Mouse (Mus musculus) spleen, adult 2 months (tissue): ENCODE results near the gene 2410004P03Rik. TPM values are rescaled to one million over a fixed set of nuclear protein-coding genes. Genes with fewer than 3 reads are reported as not detected.
"Not testable (repeated sequence)": the region's sequence is repeated elsewhere in the genome, so short reads cannot be mapped to it uniquely, and the experiment has no call there.

Source experiments
- DNase-seq, 2 experiments: peaks; one replicate each; pipeline versions ENCODE4 v3.0.0 to v3.0.0-alpha.2; 2012 to 2021; ENCODE audit warnings: low spot score in 2 of 2, low read depth in 1 of 2
- H3K27ac ChIP-seq: fragments of 200-500 bp; 2 replicates; pipeline ENCODE4 v1.5.1; 2012; ENCODE audit warnings: low read length, inconsistent platforms; ENCODE audit not compliant: insufficient read depth
- H3K27me3 ChIP-seq: fragments of 200-500 bp; 2 replicates; pipeline ENCODE4 v1.6.1; 2012; ENCODE audit warnings: mild to moderate bottlenecking, moderate library complexity, low read length, inconsistent platforms; ENCODE audit not compliant: control insufficient read depth, insufficient read depth
- H3K36me3 ChIP-seq: fragments of 200-500 bp; 2 replicates; pipeline ENCODE4 v1.6.1; 2012; ENCODE audit warnings: mild to moderate bottlenecking, low read length, inconsistent platforms; ENCODE audit not compliant: control insufficient read depth, insufficient read depth
- H3K4me1 ChIP-seq: fragments of 200-500 bp; 2 replicates; pipeline ENCODE4 v1.6.1; 2011; ENCODE audit warnings: inconsistent platforms; ENCODE audit not compliant: control insufficient read depth, insufficient read depth, insufficient read length
- H3K4me3 ChIP-seq: fragments of 200-500 bp; 2 replicates; pipeline ENCODE4 v1.5.1; 2011; ENCODE audit warnings: mild to moderate bottlenecking, inconsistent platforms; ENCODE audit not compliant: insufficient read depth, insufficient read length; ENCODE audit errors: extremely low read depth
- CTCF ChIP-seq: fragments of 200-500 bp; IDR thresholded peaks from 2 replicates; pipeline ENCODE4 v1.5.1; 2011; ENCODE audit warnings: mild to moderate bottlenecking, inconsistent platforms; ENCODE audit not compliant: insufficient read depth, insufficient read length, insufficient replicate concordance; ENCODE audit errors: extremely low read depth
- POLR2A ChIP-seq: fragments of 200-500 bp; IDR thresholded peaks from 2 replicates; pipeline ENCODE4 v1.6.1; 2011; ENCODE audit warnings: low read depth, low read length, inconsistent platforms
- WGBS: fragments of 180-500 bp; shearing (Covaris S2); methylation state at CpG from one replicate; pipeline ENCODE4 v1.1.7; 2018; 5-methylcytosine and 5-hydroxymethylcytosine counted together
- polyA plus RNA-seq: library from polyadenylated mRNA; depleted of rRNA; stranded (reverse); fragments of >200 nt; gene quantifications from 2 replicates; pipeline ENCODE4 v1.2.3, GENCODE M21; 2012

2410004P03Rik gene
- polyA plus RNA-seq, 1 experiment, result 0.32 TPM

GRCm38 (mm10) chr12:17024554-17025110 lies 13.1 kb upstream of the 2410004P03Rik start:
- H3K27ac ChIP-seq, result 0 out of 2 replicates have a peak overlapping the region, but pooled peaks have one; percentile 4
- no peaks in the 10 kb centered on the region for H3K27me3 ChIP-seq
- WGBS, result 61% methylated on average over 6 of the region's 6 CpGs

DNA sequence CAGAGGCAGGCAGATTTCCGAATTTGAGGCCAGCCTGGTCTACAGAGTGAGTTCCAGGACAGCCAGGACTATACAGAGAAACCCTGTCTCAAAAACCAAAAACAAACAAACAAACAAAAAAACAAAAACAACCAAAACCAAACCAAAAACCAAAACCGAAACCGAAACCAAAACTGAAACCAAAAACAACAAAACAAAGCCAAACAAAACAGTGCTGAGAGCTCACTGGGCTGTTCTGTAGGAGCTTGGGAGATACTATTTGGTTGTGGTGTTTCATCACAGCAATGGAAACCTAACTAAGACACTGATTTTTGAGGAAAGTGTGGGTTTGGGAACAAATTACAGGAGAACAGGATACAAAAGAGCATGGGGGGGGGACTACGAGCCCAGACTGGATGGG lies 10.6 kb upstream of the 2410004P03Rik start:
- no peak overlapping the region for H3K27ac ChIP-seq
- H3K4me1 ChIP-seq, result peaks cover 2% of the 10 kb centered on the region
- no peak overlapping the region for H3K4me3 ChIP-seq
- no peak for TF ChIP-seq POLR2A
- 91% methylated on average over 4 of the region's 4 CpGs for WGBS
- no peaks in the 10 kb centered on the region for H3K36me3 ChIP-seq
- no peaks in the 10 kb centered on the region for H3K27me3 ChIP-seq
- no peak for DNase-seq

More at GRCm38 (mm10) chr12:17024554-17025110, 13.1 kb upstream of the 2410004P03Rik start:
- TF ChIP-seq POLR2A (no peak), CTCF (no peak)
- Histone ChIP-seq H3K36me3 (no peaks in the 10 kb centered on the region), H3K4me1 (peaks cover 2% of the 10 kb centered on the region), H3K4me3 (no peak overlapping the region)
- no peak for DNase-seq

DNA sequence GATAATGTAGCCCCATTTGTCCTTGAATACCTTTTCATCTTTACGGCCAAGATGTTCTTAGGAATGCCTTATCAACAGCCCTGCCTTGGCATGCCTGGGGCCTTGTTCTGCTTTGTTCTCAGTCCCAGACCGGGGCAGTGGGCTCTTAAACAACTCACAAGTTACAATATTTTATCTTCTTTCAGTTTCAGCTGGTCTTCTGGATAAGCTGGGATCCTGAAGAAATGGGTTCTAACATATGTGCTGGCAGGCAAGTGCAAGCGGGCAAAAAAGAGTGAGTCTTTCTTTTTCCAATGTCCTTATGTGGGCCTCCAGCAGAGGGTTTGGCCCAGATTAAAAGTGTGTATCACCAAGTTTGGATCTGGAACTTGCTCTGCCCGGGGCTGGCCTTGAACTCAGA lies 9.6 kb upstream of the 2410004P03Rik start:
- H3K27ac ChIP-seq, H3K4me3 ChIP-seq, H3K4me1 ChIP-seq, H3K27me3 ChIP-seq, H3K36me3 ChIP-seq, DNase-seq: not testable (repeated sequence)
- 91% methylated on average over 4 of the region's 4 CpGs for WGBS

DNA sequence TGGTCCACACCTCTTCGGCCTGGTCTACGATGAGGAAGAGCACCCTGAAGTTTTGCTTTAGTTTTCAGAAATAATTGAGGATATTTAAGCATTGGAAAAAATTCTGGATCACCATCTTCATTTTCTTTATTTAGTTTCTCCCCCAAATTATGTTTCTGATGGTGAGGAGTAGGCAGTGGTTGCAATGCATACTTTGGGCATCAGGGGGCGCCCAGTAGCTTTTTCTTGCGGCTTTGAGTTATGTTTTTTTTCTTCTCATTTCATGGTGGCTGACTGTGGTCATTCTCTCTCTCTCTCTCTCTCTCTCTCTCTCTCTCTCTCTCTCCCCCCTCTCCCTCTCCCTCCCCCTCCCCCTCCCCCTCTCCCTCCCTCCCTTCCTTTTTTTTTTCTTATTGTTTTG lies 6.9 kb upstream of the 2410004P03Rik start:
- TF ChIP-seq POLR2A (no peak), CTCF (peak; percentile 52; the same call in 1 of the 2 replicates)
- H3K4me1 ChIP-seq, result no peaks in the 10 kb centered on the region
- WGBS, result 30% methylated on average over 4 of the region's 4 CpGs
- H3K27ac ChIP-seq, result no peak overlapping the region
- DNase-seq, result peak in 1 of 2 experiments; percentile 67
- no peaks in the 10 kb centered on the region for H3K27me3 ChIP-seq
- no peaks in the 10 kb centered on the region for H3K36me3 ChIP-seq
- no peak overlapping the region for H3K4me3 ChIP-seq

- 87% methylated on average over 2 of the region's 2 CpGs for WGBS
- no peak for TF ChIP-seq CTCF
- no peak for TF ChIP-seq POLR2A
- no peaks in the 10 kb centered on the region for H3K4me1 ChIP-seq
- no peak overlapping the region for H3K27ac ChIP-seq
- no peak overlapping the region for H3K4me3 ChIP-seq
- DNase-seq, result no peak
- H3K36me3 ChIP-seq, result no peaks in the 10 kb centered on the region
- H3K27me3 ChIP-seq, result no peaks in the 10 kb centered on the region
Observed at GRCm38 (mm10) chr12:17015711-17016110, 4.2 kb upstream of the 2410004P03Rik start.

GRCm38 (mm10) chr12:17012067-17012899 lies 756 bp upstream of the 2410004P03Rik start:
- no peak for TF ChIP-seq CTCF
- no peaks in the 10 kb centered on the region for H3K36me3 ChIP-seq
- WGBS, result 88% methylated on average over 2 of the region's 2 CpGs

DNA sequence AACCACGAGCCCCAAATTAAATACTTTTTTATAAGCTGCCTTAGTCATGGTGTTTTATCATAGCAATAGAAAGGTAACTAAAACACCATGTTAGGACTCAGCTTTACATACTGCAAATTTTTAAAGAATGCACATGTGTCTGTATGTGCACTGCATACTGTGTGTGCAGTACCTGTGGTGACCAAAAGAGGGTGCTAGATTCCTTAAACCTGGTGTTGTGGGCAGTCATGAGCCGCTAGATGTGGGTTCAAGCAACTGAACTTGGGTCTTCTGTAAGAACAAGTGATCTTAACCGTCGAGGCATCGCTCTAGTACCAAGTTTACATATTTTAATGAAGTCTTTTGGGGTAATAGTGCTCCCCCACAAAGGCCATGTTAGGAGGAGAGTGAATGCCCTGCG lies 2.1 kb downstream of the 2410004P03Rik start:
- no peak for TF ChIP-seq CTCF
- Histone ChIP-seq H3K27me3 (no peaks in the 10 kb centered on the region), H3K27ac (no peak overlapping the region), H3K36me3 (no peaks in the 10 kb centered on the region), H3K4me3 (no peak overlapping the region), H3K4me1 (no peaks in the 10 kb centered on the region)
- WGBS, result 97% methylated on average over 6 of the region's 6 CpGs
- DNase-seq, result no peak

More at GRCm38 (mm10) chr12:17012067-17012899, 756 bp upstream of the 2410004P03Rik start:
- no peaks in the 10 kb centered on the region for H3K27me3 ChIP-seq
- H3K4me3 ChIP-seq, result no peak overlapping the region
- no peaks in the 10 kb centered on the region for H3K4me1 ChIP-seq
- H3K27ac ChIP-seq, result no peak overlapping the region
- DNase-seq, result no peak
